Mouse (Mus musculus): ENCODE measurements around the gene Vmn1r214.

Gene Vmn1r214

GRCm38 (mm10) chr13:23030118-23030517 lies at the start of gene Vmn1r214:
Gene Vmn1r214 (plus strand): TSS chr13:23030418.
- no peak for DNase-seq (ENCODE audit: low spot score)

GRCm38 (mm10) chr13:22990214-22990891 lies 39.9 kb upstream of the Vmn1r214 start:
- DNase-seq (ENCODE audit: low spot score) = no peak

GRCm38 (mm10) chr13:22992178-22992700 lies 38.0 kb upstream of the Vmn1r214 start:
- DNase-seq (ENCODE audit: low spot score) = no peak

- DNase-seq (ENCODE audit: low spot score) = no peak
Measured at GRCm38 (mm10) chr13:22992721-22993120, 37.5 kb upstream of the Vmn1r214 start.

- no peak for DNase-seq (ENCODE audit: low spot score)
Measured at GRCm38 (mm10) chr13:23007356-23007755, 22.9 kb upstream of the Vmn1r214 start, which contains the start of gene Vmn1r213. Gene Vmn1r213 (plus strand): TSS chr13:23007656.

DNA sequence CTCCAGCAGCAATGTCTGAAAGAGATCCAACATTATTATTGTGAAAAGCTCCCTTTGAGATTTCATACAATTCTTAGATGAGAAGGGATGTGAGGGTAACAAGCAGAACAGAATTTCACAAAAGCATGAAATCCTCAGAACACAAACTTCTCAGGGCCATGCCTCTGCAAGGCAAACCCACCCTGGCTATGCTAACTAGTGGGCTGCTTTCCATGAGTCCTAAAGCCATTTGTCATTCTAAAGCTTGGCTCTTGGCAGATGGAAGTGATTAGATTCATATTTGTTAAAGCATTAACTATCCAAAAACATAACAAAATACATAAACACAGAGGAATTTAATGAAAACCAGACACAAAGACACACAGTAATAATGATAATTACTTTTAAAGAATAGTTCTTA lies 12.1 kb upstream of the Vmn1r214 start:
- DNase-seq (ENCODE audit: low spot score) = no peak

DNA sequence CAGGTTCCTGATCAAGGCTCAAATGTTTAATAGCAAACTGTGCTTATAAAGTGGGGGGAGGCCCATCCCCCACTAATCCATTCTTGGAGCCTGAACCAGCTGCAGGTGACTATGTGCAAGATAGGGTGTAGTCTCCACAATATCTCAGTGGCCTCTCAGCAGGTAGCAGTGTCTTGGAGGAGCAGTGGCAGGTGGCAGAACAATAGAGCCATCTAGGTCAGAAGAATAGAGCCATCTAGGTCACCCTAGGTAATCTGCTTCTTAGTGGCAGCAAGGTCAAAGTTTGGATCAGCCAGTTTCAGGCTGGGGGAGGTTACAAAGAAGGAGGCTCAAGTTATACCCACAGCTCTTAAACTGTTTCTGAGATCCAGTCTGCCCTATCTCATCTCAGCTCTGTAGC lies 5.4 kb upstream of the Vmn1r214 start:
- DNase-seq (ENCODE audit: low spot score) = no peak

DNA sequence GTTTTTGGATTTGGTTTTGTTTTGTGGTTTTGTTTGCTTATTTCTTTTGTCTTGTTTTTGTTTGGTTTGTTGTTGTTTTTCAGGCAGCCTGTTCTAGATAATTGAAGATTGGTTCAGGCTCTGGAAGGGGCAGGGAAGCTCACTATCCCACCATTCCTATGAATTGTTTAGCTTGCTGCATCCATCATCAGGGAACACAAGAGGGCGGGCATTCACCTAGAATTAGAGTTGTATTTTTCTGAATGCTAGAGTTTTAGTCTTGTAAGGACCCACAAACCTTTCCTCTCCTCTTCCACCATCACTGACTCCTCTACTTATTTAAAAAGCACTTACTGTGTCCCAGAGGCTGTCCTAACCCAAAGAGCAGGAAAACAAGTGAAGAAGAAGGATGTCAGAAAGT lies 27.6 kb downstream of the Vmn1r214 start:
- DNase-seq (ENCODE audit: low spot score) = no peak

DNA sequence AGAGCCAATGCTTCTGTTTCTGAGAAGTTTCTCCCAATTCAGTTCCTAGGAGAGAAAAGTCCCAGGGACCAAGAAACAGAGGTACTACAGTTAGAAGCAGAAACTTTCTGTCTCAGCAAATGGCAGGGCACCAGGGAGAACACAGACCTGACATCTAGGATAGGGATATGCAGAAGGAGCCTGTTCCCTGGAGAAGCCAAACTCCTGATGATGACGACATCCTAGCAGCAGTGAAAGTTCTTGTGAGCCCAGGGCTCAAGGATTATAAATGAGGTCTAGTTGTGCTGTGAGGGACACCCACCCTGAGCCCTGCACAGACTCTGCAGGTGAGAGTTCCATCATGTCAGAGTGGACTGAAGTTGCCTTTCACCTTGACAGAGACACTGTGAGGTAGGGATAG lies 37.5 kb downstream of the Vmn1r214 start, which contains the start of gene Vmn1r215:
TSS of gene Vmn1r215 (plus strand) at position 301 of the 400 bp plus-strand sequence.
- no peak for DNase-seq (ENCODE audit: low spot score)

DNA sequence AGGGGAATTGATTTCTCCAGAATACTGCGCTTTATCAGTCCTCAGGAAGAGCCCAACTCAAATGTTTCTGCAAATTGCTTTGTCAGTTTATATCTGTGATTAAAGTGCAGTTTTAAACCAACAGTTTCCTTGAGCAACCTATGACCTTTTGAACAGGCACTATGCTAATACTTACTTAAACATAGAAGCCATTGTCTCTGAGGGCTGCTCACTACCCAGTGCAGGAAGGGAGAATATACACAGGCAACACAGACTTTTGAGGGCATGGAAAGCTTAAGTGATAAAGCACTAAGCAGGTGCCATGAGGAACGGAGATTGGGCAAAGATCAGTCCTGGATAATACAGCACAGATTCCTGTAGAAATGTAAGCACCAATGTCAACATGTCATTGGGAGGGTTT lies 39.1 kb downstream of the Vmn1r214 start:
- DNase-seq (ENCODE audit: low spot score) = no peak
